Mouse (Mus musculus) hindbrain, postnatal 0 days (tissue): ENCODE measurements around the gene Pdcd7. TPM values are rescaled to one million over a fixed set of nuclear protein-coding genes. Genes with fewer than 3 reads are reported as not detected.

Experiments used
- ATAC-seq: fragments of 200-750 bp; cut with Nextera tagmentation; 2 replicates; pipeline ENCODE4 v1.8.0; 2017; ENCODE audit warnings: mild to moderate bottlenecking, moderate TSS enrichment, moderate library complexity
- DNase-seq: peaks from one replicate; pipeline ENCODE4 v3.0.0-alpha.2; 2015; ENCODE audit warnings: low spot score
- H3K27ac ChIP-seq: fragments of 300-500 bp; sonication (generic); 2 replicates; pipeline ENCODE4 v1.5.1; 2014; ENCODE audit warnings: mild to moderate bottlenecking
- H3K27me3 ChIP-seq: fragments of 300-500 bp; sonication (generic); 2 replicates; pipeline ENCODE4 v1.6.1; 2014; ENCODE audit warnings: low read length, mixed read lengths; ENCODE audit not compliant: insufficient read depth
- H3K36me3 ChIP-seq: fragments of 300-500 bp; sonication (generic); 2 replicates; pipeline ENCODE4 v1.6.1; 2014; ENCODE audit warnings: low read length, mixed read lengths; ENCODE audit not compliant: insufficient read depth
- H3K4me1 ChIP-seq: fragments of 300-500 bp; sonication (generic); 2 replicates; pipeline ENCODE4 v1.6.1; 2014; ENCODE audit warnings: antibody characterized with exemption, low read length, mixed read lengths; ENCODE audit not compliant: insufficient read depth
- H3K4me2 ChIP-seq: fragments of 300-500 bp; sonication (generic); 2 replicates; pipeline ENCODE4 v1.6.1; 2014; ENCODE audit warnings: low read depth, mild to moderate bottlenecking, low read length, moderate library complexity, mixed read lengths
- H3K4me3 ChIP-seq: fragments of 300-500 bp; sonication (generic); 2 replicates; pipeline ENCODE4 v1.5.1; 2014; ENCODE audit warnings: low read length
- H3K9ac ChIP-seq: fragments of 300-500 bp; sonication (generic); replicated peaks from 2 replicates; pipeline ENCODE4 v1.6.1; 2014; ENCODE audit warnings: mild to moderate bottlenecking, low read length, moderate library complexity, mixed read lengths
- H3K9me3 ChIP-seq: fragments of 300-500 bp; sonication (generic); 2 replicates; pipeline ENCODE4 v1.6.1; 2016; ENCODE audit warnings: low read length, mixed read lengths
- CTCF ChIP-seq: IDR thresholded peaks from 2 replicates; pipeline ENCODE4 v1.5.1; 2016; ENCODE audit warnings: antibody characterized with exemption, control low read depth, low read depth
- WGBS: fragments of 180-500 bp; shearing (Covaris S2); extraction: QIAGEN DNeasy Blood & Tissue Kit; methylation state at CpG from one replicate; pipeline ENCODE4 v1.1.7; 2014; 5-methylcytosine and 5-hydroxymethylcytosine counted together
- polyA plus RNA-seq: library from polyadenylated mRNA; unstranded; fragments of >200 nt; fragmentation: Nextera tagmentation; extraction: Ambion mirVana; gene quantifications from 2 replicates; pipeline ENCODE4 v1.2.1, GENCODE M21; 2015
- total RNA-seq: library from RNA; depleted of rRNA; stranded (reverse); fragments of >200 nt; gene quantifications from 2 replicates; pipeline ENCODE4 v1.2.3, GENCODE M21; 2014

Pdcd7 gene
- total and polyA plus RNA-seq, 2 experiments from 2014 or later, result 8.6 to 17.5 TPM

- no peak overlapping the region for H3K4me3 ChIP-seq
- ATAC-seq, result no peak
- H3K36me3 ChIP-seq, result no peaks in the 10 kb centered on the region
- no peaks in the 10 kb centered on the region for H3K27me3 ChIP-seq
- TF ChIP-seq CTCF, result no peak
- H3K27ac ChIP-seq, result no peak overlapping the region
- H3K9me3 ChIP-seq, result no peaks in the 10 kb centered on the region
- 39% methylated on average over 3 of the region's 3 CpGs for WGBS
- no peaks in the 10 kb centered on the region for H3K4me1 ChIP-seq
- no peak overlapping the region for H3K4me2 ChIP-seq
- DNase-seq, result no peak
- H3K9ac ChIP-seq, result no peak overlapping the region
Measured at GRCm38 (mm10) chr9:65384276-65384675, 38.4 kb downstream of the Pdcd7 start.

GRCm38 (mm10) chr9:65386373-65387140 lies 40.7 kb downstream of the Pdcd7 start:
- TF ChIP-seq CTCF, result peak; percentile 54
- ATAC-seq (no peak), DNase-seq (peak; percentile 23)
- no peak overlapping the region for H3K27ac ChIP-seq
- H3K9me3 ChIP-seq, result no peaks in the 10 kb centered on the region
- no peak overlapping the region for H3K9ac ChIP-seq
- H3K27me3 ChIP-seq, result peaks cover 16% of the 10 kb centered on the region
- H3K4me3 ChIP-seq, result no peak overlapping the region
- no peaks in the 10 kb centered on the region for H3K36me3 ChIP-seq
- H3K4me2 ChIP-seq, result no peak overlapping the region
- 37% methylated on average over 8 of the region's 8 CpGs for WGBS
- H3K4me1 ChIP-seq, result no peaks in the 10 kb centered on the region; the same call in 1 of the 2 replicates

GRCm38 (mm10) chr9:65390752-65391612 lies 45.1 kb downstream of the Pdcd7 start:
- Histone ChIP-seq H3K27me3 (peaks cover 30% of the 10 kb centered on the region), H3K9ac (peak overlapping the region; percentile 28; the same call in 1 of the 2 replicates), H3K4me2 (peak overlapping the region; percentile 51), H3K4me3 (peak overlapping the region; percentile 37), H3K36me3 (no peaks in the 10 kb centered on the region), H3K4me1 (no peaks in the 10 kb centered on the region; the same call in 1 of the 2 replicates), H3K9me3 (no peaks in the 10 kb centered on the region), H3K27ac (no peak overlapping the region)
- 18% methylated on average over 87 of the region's 96 CpGs for WGBS
- peak; percentile 49 for DNase-seq
- peak; percentile 65 for ATAC-seq
- TF ChIP-seq CTCF, result no peak

- H3K27me3 ChIP-seq, result peaks cover 30% of the 10 kb centered on the region
- no peak for ATAC-seq
- no peak for TF ChIP-seq CTCF
Measured at GRCm38 (mm10) chr9:65391613-65391964, 45.7 kb downstream of the Pdcd7 start, which contains the start of gene Kbtbd13. Kbtbd13 (minus strand) TSS chr9:65391652.

GRCm38 (mm10) chr9:65392638-65393364 lies 46.9 kb downstream of the Pdcd7 start:
- H3K27me3 ChIP-seq, result peaks cover 30% of the 10 kb centered on the region
- no peak overlapping the region for H3K9ac ChIP-seq
- no peak overlapping the region for H3K4me2 ChIP-seq
- H3K27ac ChIP-seq, result no peak overlapping the region
- ATAC-seq (no peak), DNase-seq (peak; percentile 67)
- no peaks in the 10 kb centered on the region for H3K9me3 ChIP-seq
- no peak overlapping the region for H3K4me3 ChIP-seq
- no peaks in the 10 kb centered on the region for H3K36me3 ChIP-seq
- no peaks in the 10 kb centered on the region; the same call in 1 of the 2 replicates for H3K4me1 ChIP-seq
- WGBS, result 31% methylated on average over 6 of the region's 6 CpGs
- TF ChIP-seq CTCF, result peak; percentile 84

More at GRCm38 (mm10) chr9:65391613-65391964, 45.7 kb downstream of the Pdcd7 start, which contains the start of gene Kbtbd13:
- 42% methylated on average over 8 of the region's 8 CpGs for WGBS
- Histone ChIP-seq H3K36me3 (no peaks in the 10 kb centered on the region), H3K4me3 (peak within 1 kb of the TSS; percentile 37), H3K4me1 (no peaks in the 10 kb centered on the region; the same call in 1 of the 2 replicates), H3K9ac (peak within 1 kb of the TSS; percentile 28; the same call in 1 of the 2 replicates), H3K9me3 (no peaks in the 10 kb centered on the region), H3K27ac (no peak within 1 kb of the TSS), H3K4me2 (peak within 1 kb of the TSS; percentile 51)
- no peak for DNase-seq

GRCm38 (mm10) chr9:65393606-65394005 lies 47.7 kb downstream of the Pdcd7 start:
- no peak overlapping the region for H3K4me2 ChIP-seq
- WGBS, result 48% methylated on average over 2 of the region's 2 CpGs
- H3K27me3 ChIP-seq, result peaks cover 30% of the 10 kb centered on the region
- no peak for DNase-seq
- H3K4me1 ChIP-seq, result peaks cover 6% of the 10 kb centered on the region
- H3K36me3 ChIP-seq, result no peaks in the 10 kb centered on the region
- TF ChIP-seq CTCF, result no peak
- no peak overlapping the region for H3K9ac ChIP-seq
- H3K4me3 ChIP-seq, result no peak overlapping the region
- H3K27ac ChIP-seq, result no peak overlapping the region
- H3K9me3 ChIP-seq, result no peaks in the 10 kb centered on the region
- ATAC-seq, result no peak
